Mouse (Mus musculus) G1E (cell line): ENCODE results near the gene Zfpm1.

Experiments
- CTCF ChIP-seq: IDR thresholded peaks from 2 replicates; pipeline ENCODE4 v1.5.1; 2012; ENCODE audit warnings: low read depth, low read length, inconsistent platforms, mixed read lengths
- GATA1 ChIP-seq: IDR thresholded peaks from 2 replicates; pipeline ENCODE4 v1.6.1; 2012; ENCODE audit warnings: borderline replicate concordance, low read length, inconsistent platforms, mixed read lengths
- GATA2 ChIP-seq: IDR thresholded peaks from 2 replicates; pipeline ENCODE4 v1.6.1; 2012; ENCODE audit warnings: low read depth, low read length, inconsistent platforms, borderline replicate concordance
- POLR2AphosphoS5 ChIP-seq: IDR thresholded peaks from 2 replicates; pipeline ENCODE4 v1.6.1; 2012; ENCODE audit warnings: low read depth, low read length, inconsistent platforms; ENCODE audit not compliant: insufficient replicate concordance
- TAL1 ChIP-seq: conservative IDR thresholded peaks from 2 replicates; pipeline ENCODE4 v1.6.1; 2012; ENCODE audit warnings: low read depth, low read length, inconsistent platforms, mixed read lengths

- TF ChIP-seq CTCF (no peak), GATA1 (no peak), TAL1 (no peak), POLR2AphosphoS5 (no peak), GATA2 (no peak)
Measured at GRCm38 (mm10) chr8:122326114-122326542, 44.2 kb downstream of the Zfpm1 start.
